Mouse (Mus musculus) bone marrow macrophage, adult 2 months (primary cell): ENCODE measurements around the gene Abhd12.

ENCODE experiments used
- CTCF ChIP-seq: IDR thresholded peaks from 2 replicates; pipeline ENCODE4 v1.5.1; 2012; ENCODE audit warnings: low read depth, mild to moderate bottlenecking, low read length, moderate library complexity
- POLR2A ChIP-seq: IDR thresholded peaks from 2 replicates; pipeline ENCODE4 v1.6.1; 2012; ENCODE audit warnings: mild to moderate bottlenecking, low read depth, low read length, borderline replicate concordance

DNA sequence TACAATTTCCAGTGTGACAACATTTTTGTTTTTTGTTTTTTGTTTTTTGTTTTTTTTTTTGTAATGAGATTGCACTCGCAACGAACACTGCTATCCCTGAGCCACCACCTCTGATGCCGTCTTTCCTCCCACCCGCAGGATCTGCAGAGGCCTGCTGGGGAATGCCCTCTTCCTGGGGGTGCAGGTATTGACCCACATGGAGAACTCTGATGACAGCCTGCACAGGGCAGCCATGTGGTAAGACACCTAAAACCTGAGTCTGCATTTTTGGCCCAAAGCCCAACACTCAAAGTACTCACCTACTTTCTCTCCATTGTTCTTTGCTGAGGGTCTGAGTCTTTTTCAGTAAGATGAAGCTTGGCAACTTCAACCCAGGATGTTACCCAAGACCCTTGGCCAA, 30.1 kb upstream of the Abhd12 start:
- TF ChIP-seq CTCF = no peak
- TF ChIP-seq POLR2A = no peak
